Mouse (Mus musculus) G1E (cell line): Measurements from ENCODE around the gene Fezf2. TPM values are rescaled to one million over a fixed set of nuclear protein-coding genes. Genes with fewer than 3 reads are reported as not detected.

Experiments
- ATAC-seq: 2 replicates; pipeline ENCODE4 v1.8.0; 2016; ENCODE audit warnings: mild to moderate bottlenecking; ENCODE audit not compliant: insufficient number of reproducible peaks, poor library complexity, low FRiP score, severe bottlenecking; ENCODE audit errors: extremely low read depth
- DNase-seq: peaks from one replicate; pipeline ENCODE4 v3.0.0; 2012; ENCODE audit warnings: low spot score
- H3K27me3 ChIP-seq: 2 replicates; pipeline ENCODE4 v1.6.1; 2012; ENCODE audit warnings: mild to moderate bottlenecking, low read length, inconsistent platforms; ENCODE audit not compliant: insufficient read depth
- H3K36me3 ChIP-seq: replicated peaks from 2 replicates; pipeline ENCODE3; 2012; ENCODE audit warnings: mild to moderate bottlenecking, inconsistent platforms
- H3K4me1 ChIP-seq: 2 replicates; pipeline ENCODE4 v1.6.1; 2012; ENCODE audit warnings: low read depth, low read length, inconsistent platforms, mixed read lengths; ENCODE audit not compliant: insufficient read depth
- H3K4me3 ChIP-seq: 2 replicates; pipeline ENCODE4 v1.5.1; 2012; ENCODE audit warnings: low read depth, mild to moderate bottlenecking, inconsistent platforms, low read length, moderate library complexity, mixed read lengths
- H3K9me3 ChIP-seq: replicated peaks from 2 replicates; pipeline ENCODE4 v1.6.1; 2012; ENCODE audit warnings: inconsistent platforms
- CTCF ChIP-seq: IDR thresholded peaks from 2 replicates; pipeline ENCODE4 v1.5.1; 2012; ENCODE audit warnings: low read depth, low read length, inconsistent platforms, mixed read lengths
- GATA1 ChIP-seq: IDR thresholded peaks from 2 replicates; pipeline ENCODE4 v1.6.1; 2012; ENCODE audit warnings: borderline replicate concordance, low read length, inconsistent platforms, mixed read lengths
- GATA2 ChIP-seq: IDR thresholded peaks from 2 replicates; pipeline ENCODE4 v1.6.1; 2012; ENCODE audit warnings: low read depth, low read length, inconsistent platforms, borderline replicate concordance
- POLR2AphosphoS5 ChIP-seq: IDR thresholded peaks from 2 replicates; pipeline ENCODE4 v1.6.1; 2012; ENCODE audit warnings: low read depth, low read length, inconsistent platforms; ENCODE audit not compliant: insufficient replicate concordance
- TAL1 ChIP-seq: conservative IDR thresholded peaks from 2 replicates; pipeline ENCODE4 v1.6.1; 2012; ENCODE audit warnings: low read depth, low read length, inconsistent platforms, mixed read lengths
- polyA plus RNA-seq: library from polyadenylated mRNA; stranded (reverse); fragments of >175 nt; gene quantifications from 2 replicates; pipeline ENCODE4 v1.2.3, GENCODE M21; 2012
- total RNA-seq, 2 experiments: library from RNA; stranded (forward) in 1 of 2; stranded (reverse) in 1 of 2; fragments of 200-1000 nt in 1 of 2; fragments of >200 nt in 1 of 2; fragmentation: Nextera tagmentation in 1 of 2; gene quantifications; 2 replicates each; pipeline ENCODE4 v1.2.3; 2014 to 2017

Gene Fezf2
- total and polyA plus RNA-seq, 3 experiments: 0.11 TPM; not detected in 2

DNA sequence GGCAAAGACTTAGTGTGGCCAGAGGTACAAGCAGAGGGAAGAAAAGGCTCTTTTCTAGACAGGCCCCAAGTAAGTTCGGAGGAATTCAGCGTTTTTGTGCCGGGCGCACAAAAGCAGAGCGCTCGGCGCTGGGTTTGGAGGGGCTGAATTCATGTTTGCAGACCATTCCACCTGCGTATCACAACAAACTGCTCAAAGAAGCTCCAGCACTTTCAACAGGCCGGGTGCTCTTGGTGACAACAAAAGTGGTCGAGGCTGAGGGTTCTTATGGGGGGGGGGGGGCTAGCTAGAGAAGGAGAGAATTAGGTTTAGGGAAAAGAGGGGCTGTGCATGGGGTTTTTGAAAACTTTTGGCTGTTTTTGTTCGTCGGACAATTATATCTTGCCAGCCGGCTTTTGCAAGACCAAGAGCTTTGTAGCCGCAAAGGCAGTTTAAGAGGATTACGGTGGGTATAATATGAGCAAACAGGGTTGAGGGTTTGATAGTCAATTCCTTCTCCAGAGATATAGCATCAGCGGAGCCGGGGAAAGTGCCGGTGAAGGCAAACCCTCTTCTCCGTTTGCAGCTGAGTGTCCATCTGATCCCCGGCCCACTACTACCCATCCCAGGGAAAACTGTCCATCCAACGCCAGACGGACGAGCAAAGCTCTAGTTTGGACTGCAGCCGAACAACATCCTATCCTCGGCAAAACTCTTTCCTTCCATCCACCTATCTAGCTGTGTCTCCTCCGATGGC, 956 bp downstream of the Fezf2 start:
- H3K4me1 ChIP-seq: no peaks in the 10 kb centered on the region
- no peak overlapping the region for H3K4me3 ChIP-seq
- no peak for TF ChIP-seq CTCF
- TF ChIP-seq GATA2: no peak
- TF ChIP-seq TAL1: no peak
- no peak for TF ChIP-seq POLR2AphosphoS5
- H3K36me3 ChIP-seq: no peaks in the 10 kb centered on the region
- DNase-seq (no peak), ATAC-seq (no peak)
- H3K27me3 ChIP-seq: peaks cover 13% of the 10 kb centered on the region; the same call in 1 of the 2 replicates
- peaks cover 33% of the 10 kb centered on the region for H3K9me3 ChIP-seq

DNA sequence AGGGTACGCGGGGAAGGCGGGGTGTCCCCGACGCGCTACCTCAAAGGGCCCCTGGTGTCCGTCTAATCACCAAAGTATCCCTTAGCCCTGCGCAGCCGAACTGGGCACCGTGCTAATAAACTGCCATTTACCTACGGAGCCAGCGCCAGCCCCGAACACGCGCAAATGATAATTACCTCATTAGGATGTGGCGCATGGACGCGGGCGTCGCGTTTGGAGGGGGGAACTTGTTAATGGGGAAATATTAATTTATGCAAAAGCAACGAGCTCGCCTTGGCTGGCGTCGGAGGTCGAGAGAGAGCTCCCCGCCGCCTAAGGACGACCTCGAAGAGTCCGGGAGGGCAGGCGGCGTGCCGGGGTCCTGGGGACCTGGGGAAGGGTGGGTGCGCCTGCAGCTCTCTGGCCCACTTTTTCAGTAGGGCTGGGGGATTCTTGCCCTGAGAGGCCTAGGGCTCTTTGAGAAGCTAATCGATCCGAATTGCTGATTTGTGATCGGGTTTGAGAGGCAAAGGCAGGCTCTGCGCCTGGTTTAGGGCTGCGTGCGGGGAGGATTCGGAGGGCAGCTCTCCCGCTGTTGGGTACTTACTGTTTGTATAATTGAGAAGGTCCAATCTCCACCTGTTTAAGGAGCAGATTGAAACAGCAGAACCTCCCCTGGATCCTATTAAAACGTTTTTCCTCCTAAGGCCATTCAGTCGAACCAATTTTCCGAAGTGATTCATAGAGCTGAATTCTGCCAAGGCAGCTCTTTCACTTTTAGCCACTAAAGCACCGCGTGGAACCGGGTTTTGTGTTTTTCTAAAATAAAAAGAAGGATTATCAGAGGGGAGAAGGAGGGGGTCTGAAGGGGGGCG, 1.8 kb downstream of the Fezf2 start:
- TF ChIP-seq GATA2: no peak
- TF ChIP-seq TAL1: no peak
- TF ChIP-seq CTCF: no peak
- DNase-seq: no peak
- H3K4me3 ChIP-seq: no peak overlapping the region
- ATAC-seq: no peak
- H3K27me3 ChIP-seq: peaks cover 15% of the 10 kb centered on the region; the same call in 1 of the 2 replicates
- no peaks in the 10 kb centered on the region for H3K4me1 ChIP-seq
- no peaks in the 10 kb centered on the region for H3K36me3 ChIP-seq
- peaks cover 36% of the 10 kb centered on the region for H3K9me3 ChIP-seq

DNA sequence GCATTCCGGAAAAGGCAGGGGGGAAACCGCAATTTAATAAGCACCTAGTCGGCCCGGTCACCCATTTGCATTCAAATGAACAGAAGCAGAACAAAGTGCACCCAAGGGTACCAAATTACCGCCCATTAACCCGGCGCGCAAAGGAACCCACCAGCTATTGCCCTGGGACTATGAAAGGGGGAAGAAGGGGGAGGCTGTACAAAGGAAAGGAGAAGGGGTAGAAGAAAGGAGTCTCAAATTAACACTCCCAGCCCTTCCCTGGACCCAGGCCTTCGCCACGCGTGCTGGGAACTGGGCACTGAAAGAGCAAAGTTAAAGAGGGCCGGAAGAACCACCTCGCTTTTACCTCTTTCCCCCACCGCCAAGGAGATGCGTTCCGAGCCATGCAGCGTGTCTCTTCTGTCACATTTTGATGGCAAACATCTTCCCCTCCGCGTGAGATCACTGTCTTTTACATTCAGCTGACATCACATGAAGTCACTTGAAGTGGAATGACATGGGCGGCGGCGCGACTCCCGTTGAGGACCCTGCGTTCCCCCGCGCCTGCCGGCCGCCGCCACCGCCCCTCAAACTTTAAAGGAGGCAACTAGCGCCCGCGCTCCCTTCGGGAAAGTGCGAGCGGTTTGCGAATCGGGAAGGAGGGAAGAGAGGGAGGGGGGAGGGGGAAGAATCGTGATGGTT, 2.6 kb downstream of the Fezf2 start:
- Histone ChIP-seq H3K27me3 (peaks cover 15% of the 10 kb centered on the region; the same call in 1 of the 2 replicates), H3K4me3 (no peak overlapping the region), H3K9me3 (peaks cover 36% of the 10 kb centered on the region), H3K36me3 (no peaks in the 10 kb centered on the region), H3K4me1 (no peaks in the 10 kb centered on the region)
- no peak for TF ChIP-seq TAL1
- no peak for TF ChIP-seq POLR2AphosphoS5
- no peak for TF ChIP-seq GATA2
- no peak for TF ChIP-seq GATA1
- no peak for TF ChIP-seq CTCF
- DNase-seq (no peak), ATAC-seq (no peak)

DNA sequence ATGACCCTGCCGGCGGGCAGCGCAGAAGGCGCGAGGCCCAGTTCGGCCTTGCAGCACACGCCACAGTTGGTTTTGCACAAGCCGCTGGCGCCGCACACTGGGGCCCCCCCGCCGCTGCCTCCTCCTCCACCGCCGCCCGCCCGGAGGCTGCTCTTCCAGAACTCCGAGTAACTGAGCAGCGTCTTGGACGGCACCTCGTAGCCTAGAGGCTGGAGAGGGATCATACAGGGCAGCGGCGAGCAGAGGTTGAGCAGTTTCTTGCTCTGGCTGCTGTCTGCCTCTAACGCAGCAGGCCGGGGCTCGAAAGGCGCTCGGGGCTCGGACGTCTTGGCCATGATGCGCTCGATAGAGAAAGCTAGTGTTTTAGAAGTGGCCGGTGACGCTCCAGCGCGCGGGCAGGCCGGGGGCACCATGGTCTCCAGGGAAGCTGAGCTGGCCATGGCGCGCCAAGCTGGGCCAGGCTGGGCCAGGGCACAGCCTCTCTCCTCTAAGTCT, 3.2 kb downstream of the Fezf2 start:
- no peak for ATAC-seq
- no peak for DNase-seq
- Histone ChIP-seq H3K27me3 (peaks cover 15% of the 10 kb centered on the region; the same call in 1 of the 2 replicates), H3K4me1 (no peaks in the 10 kb centered on the region), H3K9me3 (peaks cover 36% of the 10 kb centered on the region), H3K4me3 (no peak overlapping the region), H3K36me3 (no peaks in the 10 kb centered on the region)
- TF ChIP-seq POLR2AphosphoS5: no peak
- no peak for TF ChIP-seq GATA2
- no peak for TF ChIP-seq GATA1
- no peak for TF ChIP-seq CTCF

DNA sequence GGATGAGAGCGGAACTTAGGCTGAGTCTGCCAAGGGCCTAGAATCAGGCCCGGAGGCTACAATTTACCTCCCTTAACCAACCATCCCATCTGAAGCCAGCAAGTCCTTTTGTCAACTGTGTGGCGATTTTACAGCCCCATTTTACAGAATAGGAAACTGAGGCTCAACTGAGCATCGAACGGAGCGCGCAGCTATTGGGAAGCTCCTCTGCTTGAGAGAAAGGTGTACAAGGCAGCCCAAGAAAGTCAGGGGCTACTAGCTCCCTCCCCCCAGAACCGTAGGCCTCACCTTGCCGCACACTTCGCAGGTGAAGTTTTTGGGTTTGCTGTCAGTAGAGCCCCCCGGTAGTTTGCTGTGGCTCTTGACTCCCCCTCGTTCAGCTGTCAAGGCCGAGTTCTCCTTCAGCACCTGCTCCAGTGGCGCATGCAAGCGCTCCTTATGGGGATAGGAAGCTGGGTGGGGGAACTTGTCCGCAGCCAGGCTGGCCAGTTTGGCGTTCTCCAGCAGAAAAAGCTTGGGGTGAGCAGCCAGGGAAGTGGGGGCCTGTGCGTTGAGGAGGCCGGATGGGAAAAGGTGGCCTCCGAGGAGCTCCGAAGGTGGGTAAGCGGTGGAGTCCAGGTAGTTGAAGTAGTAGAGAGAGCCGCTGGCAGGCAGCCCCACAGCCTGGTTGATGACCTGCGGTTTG, 3.8 kb downstream of the Fezf2 start:
- Histone ChIP-seq H3K36me3 (no peaks in the 10 kb centered on the region), H3K4me3 (no peak overlapping the region), H3K27me3 (peaks cover 15% of the 10 kb centered on the region; the same call in 1 of the 2 replicates), H3K4me1 (no peaks in the 10 kb centered on the region), H3K9me3 (peaks cover 34% of the 10 kb centered on the region)
- TF ChIP-seq POLR2AphosphoS5 (no peak), GATA2 (no peak), GATA1 (no peak), CTCF (no peak), TAL1 (no peak)
- DNase-seq (no peak), ATAC-seq (no peak)
